Mouse (Mus musculus) midbrain, embryonic 11.5 days (tissue): ENCODE results near the gene Tmem88. TPM values are rescaled to one million over a fixed set of nuclear protein-coding genes. Genes with fewer than 3 reads are reported as not detected.

ENCODE experiments used
- ATAC-seq: fragments of 200-750 bp; cut with Nextera tagmentation; 2 replicates; pipeline ENCODE4 v1.8.0; 2017; ENCODE audit warnings: moderate TSS enrichment, moderate library complexity; ENCODE audit not compliant: low FRiP score
- DNase-seq: peaks from one replicate; pipeline ENCODE4 v3.0.0; 2015; ENCODE audit warnings: low spot score; ENCODE audit errors: missing footprints
- H3K27ac ChIP-seq: fragments of 300-500 bp; sonication (generic); 2 replicates; pipeline ENCODE4 v1.5.1; 2014; ENCODE audit warnings: low read depth, low read length
- H3K27me3 ChIP-seq: fragments of 300-500 bp; sonication (generic); 2 replicates; pipeline ENCODE4 v1.6.1; 2014; ENCODE audit warnings: mild to moderate bottlenecking, low read length, moderate library complexity, mixed read lengths; ENCODE audit not compliant: control insufficient read depth, insufficient read depth
- H3K36me3 ChIP-seq: fragments of 300-500 bp; sonication (generic); 2 replicates; pipeline ENCODE4 v1.6.1; 2014; ENCODE audit warnings: mild to moderate bottlenecking, low read length, moderate library complexity, mixed read lengths; ENCODE audit not compliant: control insufficient read depth, insufficient read depth
- H3K4me1 ChIP-seq: fragments of 300-500 bp; sonication (generic); 2 replicates; pipeline ENCODE4 v1.6.1; 2014; ENCODE audit warnings: low read length; ENCODE audit not compliant: control insufficient read depth, insufficient read depth
- H3K4me2 ChIP-seq: fragments of 300-500 bp; sonication (generic); 2 replicates; pipeline ENCODE4 v1.6.1; 2014; ENCODE audit warnings: mild to moderate bottlenecking, moderate library complexity
- H3K4me3 ChIP-seq: fragments of 300-500 bp; sonication (generic); 2 replicates; pipeline ENCODE4 v1.5.1; 2014; ENCODE audit warnings: low read depth, low read length
- H3K9ac ChIP-seq: fragments of 300-500 bp; sonication (generic); 2 replicates; pipeline ENCODE4 v1.6.1; 2014; ENCODE audit warnings: low read length
- H3K9me3 ChIP-seq: fragments of 300-500 bp; sonication (generic); 2 replicates; pipeline ENCODE4 v1.6.1; 2016; ENCODE audit warnings: low read length; ENCODE audit not compliant: control insufficient read depth
- WGBS: fragments of 180-500 bp; shearing (Covaris S2); extraction: QIAGEN DNeasy Blood & Tissue Kit; methylation state at CpG from one replicate; pipeline ENCODE4 v1.1.7; 2014; 5-methylcytosine and 5-hydroxymethylcytosine counted together
- polyA plus RNA-seq: library from polyadenylated mRNA; unstranded; fragments of >200 nt; fragmentation: Nextera tagmentation; extraction: Ambion mirVana; gene quantifications from 2 replicates; pipeline ENCODE4 v1.2.1, GENCODE M21; 2014

Tmem88 gene
- polyA plus RNA-seq, 1 experiment from 2014 or later = 13.1 TPM

DNA sequence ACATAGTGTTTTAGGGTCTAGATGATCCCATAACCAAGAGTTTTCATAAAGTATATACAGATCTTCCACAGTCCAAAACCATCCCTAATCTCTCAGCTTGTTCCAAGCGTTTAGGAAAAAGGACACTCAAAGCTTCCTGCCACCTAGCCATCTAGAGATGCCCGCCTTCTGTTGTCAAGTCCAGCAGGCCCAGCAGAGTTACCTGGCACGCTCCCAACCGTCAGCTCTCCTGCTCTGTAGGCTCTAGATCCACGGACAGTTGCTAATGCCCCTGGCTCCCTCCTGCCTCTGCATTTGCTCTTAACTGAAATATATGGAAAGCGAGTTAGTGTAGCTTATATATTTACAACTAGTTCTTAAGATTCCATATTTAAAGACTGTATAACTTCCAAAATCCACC, 16.7 kb downstream of the Tmem88 start:
- Histone ChIP-seq H3K36me3 (no peaks in the 10 kb centered on the region), H3K9me3 (no peaks in the 10 kb centered on the region), H3K4me1 (no peaks in the 10 kb centered on the region), H3K27me3 (no peaks in the 10 kb centered on the region), H3K27ac (no peak overlapping the region), H3K4me3 (no peak overlapping the region), H3K9ac (no peak overlapping the region), H3K4me2 (no peak overlapping the region)
- no peak for DNase-seq
- WGBS = 87% methylated on average over 6 of the region's 6 CpGs
- ATAC-seq = no peak

GRCm38 (mm10) chr11:69379600-69379999, 18.4 kb downstream of the Tmem88 start:
- DNase-seq (no peak), ATAC-seq (no peak)
- H3K4me2 ChIP-seq = no peak overlapping the region
- 99% methylated on average over 3 of the region's 3 CpGs for WGBS
- H3K36me3 ChIP-seq = no peaks in the 10 kb centered on the region
- H3K9ac ChIP-seq = no peak overlapping the region
- no peaks in the 10 kb centered on the region for H3K27me3 ChIP-seq
- H3K9me3 ChIP-seq = no peaks in the 10 kb centered on the region
- no peak overlapping the region for H3K4me3 ChIP-seq
- H3K4me1 ChIP-seq = no peaks in the 10 kb centered on the region
- H3K27ac ChIP-seq = no peak overlapping the region

GRCm38 (mm10) chr11:69377766-69378165, 20.3 kb downstream of the Tmem88 start:
- H3K4me1 ChIP-seq = no peaks in the 10 kb centered on the region; the same call in 1 of the 2 replicates
- DNase-seq = no peak
- no peak overlapping the region for H3K27ac ChIP-seq
- ATAC-seq = no peak
- H3K36me3 ChIP-seq = no peaks in the 10 kb centered on the region
- no peaks in the 10 kb centered on the region for H3K27me3 ChIP-seq
- H3K9me3 ChIP-seq = no peaks in the 10 kb centered on the region; the same call in 1 of the 2 replicates
- 83% methylated on average over 3 of the region's 3 CpGs for WGBS
- no peak overlapping the region for H3K4me3 ChIP-seq
- no peak overlapping the region for H3K9ac ChIP-seq
- no peak overlapping the region for H3K4me2 ChIP-seq

- no peaks in the 10 kb centered on the region; the same call in 1 of the 2 replicates for H3K9me3 ChIP-seq
- no peak overlapping the region for H3K9ac ChIP-seq
- ATAC-seq (no peak), DNase-seq (no peak)
- no peak overlapping the region for H3K4me2 ChIP-seq
- no peak overlapping the region for H3K4me3 ChIP-seq
- H3K36me3 ChIP-seq = no peaks in the 10 kb centered on the region
- H3K4me1 ChIP-seq = peaks cover 11% of the 10 kb centered on the region
- no peak overlapping the region for H3K27ac ChIP-seq
- no peaks in the 10 kb centered on the region for H3K27me3 ChIP-seq
- 91% methylated on average over 4 of the region's 4 CpGs for WGBS
Observed at GRCm38 (mm10) chr11:69375646-69376045, 22.4 kb downstream of the Tmem88 start.

DNA sequence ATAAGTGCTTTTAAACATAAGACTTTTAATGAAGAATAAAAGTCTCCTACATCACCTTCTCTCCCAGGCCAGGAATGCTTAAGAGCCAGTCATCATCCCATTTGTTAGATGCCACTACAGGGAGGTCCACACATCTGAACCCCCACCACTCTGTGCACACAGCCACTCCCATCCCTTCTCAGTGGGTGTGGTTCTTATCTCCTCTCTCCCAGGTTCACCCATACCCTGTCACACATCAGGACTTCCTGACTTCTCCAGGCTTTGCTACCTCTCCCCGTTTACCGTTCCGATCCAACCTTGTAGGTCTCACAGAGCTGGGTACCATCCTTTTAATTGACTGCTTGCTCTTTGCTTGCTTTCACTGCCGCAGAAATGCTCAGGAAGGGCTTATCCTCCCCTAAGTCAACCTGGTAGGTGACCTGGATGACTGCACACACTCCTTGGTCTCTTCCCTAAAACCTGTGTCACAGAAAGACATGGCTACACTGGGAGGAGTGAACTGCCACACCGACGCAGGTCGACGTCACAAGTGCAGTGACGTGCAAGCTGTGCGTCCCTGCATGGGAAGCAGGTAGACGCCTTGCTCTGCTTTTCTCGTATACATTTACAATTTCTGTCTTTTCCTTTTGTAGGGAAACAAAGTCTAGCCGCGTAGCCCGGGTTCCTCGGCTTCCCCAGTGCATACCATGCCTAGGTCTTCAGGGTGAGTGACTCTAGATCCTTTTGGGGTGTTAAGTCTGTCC, 24.6 kb downstream of the Tmem88 start:
- Histone ChIP-seq H3K36me3 (no peaks in the 10 kb centered on the region), H3K4me1 (peaks cover 18% of the 10 kb centered on the region), H3K9me3 (no peaks in the 10 kb centered on the region; the same call in 1 of the 2 replicates), H3K4me2 (no peak overlapping the region), H3K4me3 (no peak overlapping the region), H3K27ac (no peak overlapping the region), H3K27me3 (no peaks in the 10 kb centered on the region), H3K9ac (no peak overlapping the region)
- no peak for ATAC-seq
- DNase-seq = no peak
- WGBS = 89% methylated on average over 16 of the region's 16 CpGs

GRCm38 (mm10) chr11:69372780-69373170, 25.3 kb downstream of the Tmem88 start:
- no peak overlapping the region for H3K9ac ChIP-seq
- ATAC-seq (no peak), DNase-seq (no peak)
- no peak overlapping the region for H3K27ac ChIP-seq
- no peaks in the 10 kb centered on the region; the same call in 1 of the 2 replicates for H3K9me3 ChIP-seq
- WGBS = 66% methylated on average over 3 of the region's 3 CpGs
- no peak overlapping the region for H3K4me3 ChIP-seq
- peaks cover 22% of the 10 kb centered on the region for H3K4me1 ChIP-seq
- H3K27me3 ChIP-seq = no peaks in the 10 kb centered on the region
- no peak overlapping the region for H3K4me2 ChIP-seq
- no peaks in the 10 kb centered on the region for H3K36me3 ChIP-seq

GRCm38 (mm10) chr11:69372056-69372779, 25.8 kb downstream of the Tmem88 start:
- no peak overlapping the region for H3K27ac ChIP-seq
- no peak overlapping the region for H3K9ac ChIP-seq
- peaks cover 27% of the 10 kb centered on the region for H3K4me1 ChIP-seq
- DNase-seq (no peak), ATAC-seq (no peak)
- H3K4me3 ChIP-seq = no peak overlapping the region
- H3K9me3 ChIP-seq = no peaks in the 10 kb centered on the region; the same call in 1 of the 2 replicates
- WGBS = 68% methylated on average over 12 of the region's 12 CpGs
- H3K36me3 ChIP-seq = no peaks in the 10 kb centered on the region
- no peaks in the 10 kb centered on the region for H3K27me3 ChIP-seq
- H3K4me2 ChIP-seq = no peak overlapping the region

- H3K9ac ChIP-seq = 0 out of 2 replicates have a peak overlapping the region, but pooled peaks have one; percentile 18
- ATAC-seq = no peak
- no peak overlapping the region for H3K4me3 ChIP-seq
- H3K27ac ChIP-seq = peak overlapping the region; percentile 62; the same call in 1 of the 2 replicates
- 33% methylated on average over 12 of the region's 12 CpGs for WGBS
- peaks cover 29% of the 10 kb centered on the region for H3K4me1 ChIP-seq
- no peaks in the 10 kb centered on the region; the same call in 1 of the 2 replicates for H3K9me3 ChIP-seq
- H3K36me3 ChIP-seq = no peaks in the 10 kb centered on the region
- no peaks in the 10 kb centered on the region for H3K27me3 ChIP-seq
- no peak for DNase-seq
- H3K4me2 ChIP-seq = peak overlapping the region; percentile 36
Observed at GRCm38 (mm10) chr11:69371601-69372000, 26.4 kb downstream of the Tmem88 start.

DNA sequence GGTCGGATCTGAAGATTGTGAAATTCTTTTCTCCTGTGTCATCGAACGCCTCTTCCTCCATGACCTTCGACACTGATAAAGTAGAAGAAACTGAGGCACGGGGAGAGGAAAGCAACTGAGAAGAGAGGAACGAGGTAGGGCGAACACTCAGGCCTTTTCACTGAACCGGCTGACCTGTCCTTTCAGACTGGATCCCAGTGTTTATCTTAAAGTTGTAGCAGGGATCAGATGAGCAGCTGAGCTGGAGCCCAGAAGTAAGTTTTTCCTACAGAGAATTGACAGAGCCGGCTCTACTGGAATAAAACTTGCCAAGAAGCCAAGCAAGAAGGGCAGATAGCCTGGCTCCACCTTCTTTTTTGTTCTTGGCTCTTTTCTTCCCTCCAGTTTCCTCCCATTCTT, 27.2 kb downstream of the Tmem88 start:
- peaks cover 33% of the 10 kb centered on the region for H3K4me1 ChIP-seq
- peak overlapping the region; percentile 36 for H3K4me2 ChIP-seq
- DNase-seq (peak; percentile 89), ATAC-seq (no peak)
- H3K9me3 ChIP-seq = no peaks in the 10 kb centered on the region; the same call in 1 of the 2 replicates
- 11% methylated on average over 9 of the region's 9 CpGs for WGBS
- H3K27ac ChIP-seq = peak overlapping the region; percentile 62
- peak overlapping the region; percentile 36; the same call in 1 of the 2 replicates for H3K9ac ChIP-seq
- H3K4me3 ChIP-seq = 0 out of 2 replicates have a peak overlapping the region, but pooled peaks have one; percentile 1
- H3K36me3 ChIP-seq = no peaks in the 10 kb centered on the region
- no peaks in the 10 kb centered on the region for H3K27me3 ChIP-seq
